ENCODE assay signal across 11 mouse cellular contexts in the genomic region with DNA sequence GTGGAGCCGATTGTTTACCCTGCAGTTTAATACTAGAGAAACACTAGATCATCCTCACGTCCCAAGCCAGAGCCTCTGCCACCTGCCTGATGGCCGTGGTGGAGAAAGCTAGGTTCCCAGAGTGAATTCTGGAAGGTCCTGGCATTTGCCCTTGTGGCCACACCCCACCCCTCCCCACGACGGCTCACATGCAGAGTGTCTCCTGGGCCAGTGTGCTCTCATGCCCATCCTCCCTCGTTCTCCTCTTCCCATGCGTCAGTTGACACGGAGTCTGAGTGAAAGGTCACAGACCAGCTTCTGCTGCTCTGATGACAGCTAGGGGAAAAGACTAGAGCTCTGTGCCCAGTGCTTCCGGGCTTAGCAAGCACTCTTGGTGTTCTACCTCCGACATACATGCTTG. TPM values are rescaled to one million over a fixed set of nuclear protein-coding genes. Genes with fewer than 3 reads are reported as not detected.
DNase-seq lines count a peak whose midpoint lies in the region; ATAC-seq and TF ChIP-seq lines count a peak whose summit lies in the region.
"Had no signal": no experiment of that assay in that cellular context is flagged by ENCODE, and none has a peak within 500 bp of the region (broad histone marks: within the 10 kb centered on the region; RNA-seq: fewer than 3 reads in every experiment).

No protein-coding gene starts in this region.

- WGBS in midbrain, postnatal 0 days: 77% methylated on average over 10 of the region's 10 CpGs
- 83% methylated on average over 10 of the region's 10 CpGs for WGBS in midbrain, embryonic 11.5 days
- 30% methylated on average over 10 of the region's 10 CpGs for WGBS in heart, embryonic 12.5 days
- WGBS in limb, embryonic 10.5 days: 77% methylated on average over 10 of the region's 10 CpGs
- WGBS in small intestine, adult 2 months: 56% methylated on average over 10 of the region's 10 CpGs
- 70% methylated on average over 10 of the region's 10 CpGs for WGBS in hindbrain, embryonic 14.5 days
- WGBS in neural tube, embryonic 15.5 days: 81% methylated on average over 10 of the region's 10 CpGs

- no peak overlapping the region for H3K4me3 ChIP-seq in midbrain, postnatal 0 days (ENCODE audit: low read depth, low read length)
- H3K4me3 ChIP-seq in midbrain, embryonic 11.5 days (ENCODE audit: low read depth, low read length): no peak overlapping the region
- H3K4me3 ChIP-seq in heart, embryonic 12.5 days: no peak overlapping the region
- H3K4me3 ChIP-seq in limb, embryonic 10.5 days: no peak overlapping the region
- no peak overlapping the region for H3K4me3 ChIP-seq in small intestine, adult 2 months (ENCODE audit: low read depth, low read length)
- H3K4me3 ChIP-seq in hindbrain, embryonic 14.5 days (replicated peaks; ENCODE audit: low read length): no peak overlapping the region
- H3K4me3 ChIP-seq in neural tube, embryonic 15.5 days (replicated peaks): no peak overlapping the region
- H3K4me3 ChIP-seq: embryonic facial prominence, embryonic 15.5 days had no signal

- no peaks in the 10 kb centered on the region for H3K27me3 ChIP-seq in midbrain, postnatal 0 days (ENCODE audit: insufficient read depth, low read length)
- no peaks in the 10 kb centered on the region for H3K27me3 ChIP-seq in midbrain, embryonic 11.5 days (ENCODE audit: control insufficient read depth, insufficient read depth, low read length)
- H3K27me3 ChIP-seq in heart, embryonic 12.5 days (replicated peaks): no peaks in the 10 kb centered on the region
- 0 out of 2 replicates have a peak, but pooled peaks cover 5% of the 10 kb centered on the region for H3K27me3 ChIP-seq in limb, embryonic 10.5 days (ENCODE audit: low read depth, poor library complexity, severe bottlenecking)
- no peaks in the 10 kb centered on the region for H3K27me3 ChIP-seq in small intestine, adult 2 months (ENCODE audit: control insufficient read depth, insufficient read depth, low read length)
- H3K27me3 ChIP-seq in hindbrain, embryonic 14.5 days (ENCODE audit: control insufficient read depth, insufficient read depth, low read length): no peaks in the 10 kb centered on the region
- H3K27me3 ChIP-seq in neural tube, embryonic 15.5 days (replicated peaks): no peaks in the 10 kb centered on the region
- H3K27me3 ChIP-seq: embryonic facial prominence, embryonic 15.5 days had no signal

- DNase-seq in midbrain, postnatal 0 days (ENCODE audit: low spot score): no peak
- no peak for DNase-seq in midbrain, embryonic 11.5 days (ENCODE audit: low spot score, missing footprints)
- DNase-seq in limb, embryonic 10.5 days (ENCODE audit: low spot score): no peak
- DNase-seq in hindbrain, embryonic 14.5 days (ENCODE audit: low spot score): no peak
- no peak for DNase-seq in neural tube, embryonic 10.5 days (ENCODE audit: extremely low spot score, low spot score)

- ATAC-seq in midbrain, postnatal 0 days (ENCODE audit: low FRiP score): no peak
- ATAC-seq in midbrain, embryonic 11.5 days (ENCODE audit: low FRiP score): no peak
- ATAC-seq in heart, embryonic 12.5 days (ENCODE audit: insufficient number of reproducible peaks, low FRiP score): no peak
- no peak for ATAC-seq in hindbrain, embryonic 14.5 days (ENCODE audit: low FRiP score)
- no peak for ATAC-seq in neural tube, embryonic 15.5 days (ENCODE audit: low FRiP score)

- no peak for TF ChIP-seq CTCF in midbrain, postnatal 0 days (IDR thresholded peaks at IDR 0.05)
- TF ChIP-seq CTCF in small intestine, adult 2 months (IDR thresholded peaks at IDR 0.05; ENCODE audit: extremely low read depth, insufficient read length, insufficient replicate concordance, low read depth, low read length): no peak

- no peaks in the 10 kb centered on the region for H3K9me3 ChIP-seq in midbrain, postnatal 0 days (ENCODE audit: low read length)
- no peaks in the 10 kb centered on the region for H3K9me3 ChIP-seq in midbrain, embryonic 11.5 days (ENCODE audit: control insufficient read depth, low read length)
- no peaks in the 10 kb centered on the region for H3K9me3 ChIP-seq in heart, embryonic 12.5 days (replicated peaks)
- H3K9me3 ChIP-seq in limb, embryonic 10.5 days (replicated peaks): no peaks in the 10 kb centered on the region
- no peaks in the 10 kb centered on the region for H3K9me3 ChIP-seq in hindbrain, embryonic 14.5 days (ENCODE audit: control insufficient read depth, low read length)
- H3K9me3 ChIP-seq in neural tube, embryonic 15.5 days (replicated peaks): no peaks in the 10 kb centered on the region
- H3K9me3 ChIP-seq: embryonic facial prominence, embryonic 15.5 days had no signal

- H3K36me3 ChIP-seq in midbrain, postnatal 0 days (ENCODE audit: insufficient read depth, low read length): peaks cover 4% of the 10 kb centered on the region; the same call in 1 of the 2 replicates
- no peaks in the 10 kb centered on the region for H3K36me3 ChIP-seq in midbrain, embryonic 11.5 days (ENCODE audit: control insufficient read depth, insufficient read depth, low read length)
- no peaks in the 10 kb centered on the region for H3K36me3 ChIP-seq in heart, embryonic 12.5 days
- H3K36me3 ChIP-seq in limb, embryonic 10.5 days: no peaks in the 10 kb centered on the region
- H3K36me3 ChIP-seq in small intestine, adult 2 months (ENCODE audit: control insufficient read depth, insufficient read depth, low read length): no peaks in the 10 kb centered on the region; the same call in 1 of the 2 replicates
- no peaks in the 10 kb centered on the region for H3K36me3 ChIP-seq in hindbrain, embryonic 14.5 days (replicated peaks; ENCODE audit: control insufficient read depth, insufficient read depth)
- no peaks in the 10 kb centered on the region for H3K36me3 ChIP-seq in neural tube, embryonic 15.5 days
- H3K36me3 ChIP-seq: embryonic facial prominence, embryonic 15.5 days had no signal

- H3K4me1 ChIP-seq in midbrain, postnatal 0 days (ENCODE audit: insufficient read depth, low read length): no peaks in the 10 kb centered on the region
- peaks cover 7% of the 10 kb centered on the region for H3K4me1 ChIP-seq in midbrain, embryonic 11.5 days (ENCODE audit: control insufficient read depth, insufficient read depth, low read length)
- H3K4me1 ChIP-seq in heart, embryonic 12.5 days (replicated peaks): peaks cover 87% of the 10 kb centered on the region
- peaks cover 57% of the 10 kb centered on the region for H3K4me1 ChIP-seq in limb, embryonic 10.5 days
- H3K4me1 ChIP-seq in small intestine, adult 2 months (ENCODE audit: control insufficient read depth, insufficient read depth, insufficient read length, low read length): peaks cover 27% of the 10 kb centered on the region
- peaks cover 33% of the 10 kb centered on the region for H3K4me1 ChIP-seq in hindbrain, embryonic 14.5 days (replicated peaks; ENCODE audit: control insufficient read depth, insufficient read depth, low read length)
- peaks cover 70% of the 10 kb centered on the region for H3K4me1 ChIP-seq in neural tube, embryonic 15.5 days

- no peak overlapping the region for H3K27ac ChIP-seq in midbrain, postnatal 0 days (ENCODE audit: low read depth, low read length)
- H3K27ac ChIP-seq in midbrain, embryonic 11.5 days (ENCODE audit: low read depth, low read length): no peak overlapping the region
- H3K27ac ChIP-seq in heart, embryonic 12.5 days (ENCODE audit: poor library complexity, severe bottlenecking): peak overlapping the region; percentile 98
- H3K27ac ChIP-seq in limb, embryonic 10.5 days: peak overlapping the region; percentile 38; the same call in 1 of the 2 replicates
- 0 out of 2 replicates have a peak overlapping the region, but pooled peaks have one; percentile 2 for H3K27ac ChIP-seq in small intestine, adult 2 months (ENCODE audit: insufficient read depth, low read depth, low read length)
- H3K27ac ChIP-seq in hindbrain, embryonic 14.5 days: no peak overlapping the region
- H3K27ac ChIP-seq in neural tube, embryonic 15.5 days (replicated peaks): no peak overlapping the region
- H3K27ac ChIP-seq: embryonic facial prominence, embryonic 15.5 days had no signal

- TF ChIP-seq POLR2A in small intestine, adult 2 months (IDR thresholded peaks at IDR 0.05; ENCODE audit: low read depth, low read length): no peak

- no peak overlapping the region for H3K4me2 ChIP-seq in midbrain, postnatal 0 days (ENCODE audit: low read depth, low read length, poor library complexity, severe bottlenecking)
- H3K4me2 ChIP-seq in midbrain, embryonic 11.5 days: no peak overlapping the region
- peak overlapping the region; percentile 89 for H3K4me2 ChIP-seq in heart, embryonic 12.5 days
- H3K4me2 ChIP-seq in hindbrain, embryonic 14.5 days (replicated peaks): no peak overlapping the region
- no peak overlapping the region for H3K4me2 ChIP-seq in neural tube, embryonic 15.5 days
- H3K4me2 ChIP-seq: embryonic facial prominence, embryonic 15.5 days had no signal

- H3K9ac ChIP-seq in midbrain, postnatal 0 days (replicated peaks; ENCODE audit: low read length, poor library complexity, severe bottlenecking): 0 out of 2 replicates have a peak overlapping the region, but pooled peaks have one; percentile 19
- no peak overlapping the region for H3K9ac ChIP-seq in midbrain, embryonic 11.5 days (ENCODE audit: low read length)
- peak overlapping the region; percentile 34; the same call in 1 of the 2 replicates for H3K9ac ChIP-seq in heart, embryonic 12.5 days
- no peak overlapping the region for H3K9ac ChIP-seq in hindbrain, embryonic 14.5 days
- no peak overlapping the region for H3K9ac ChIP-seq in neural tube, embryonic 15.5 days (replicated peaks)
- H3K9ac ChIP-seq: embryonic facial prominence, embryonic 15.5 days had no signal

RNA-seq across cellular contexts. Expression of gene Gpr146, which starts 7.0 kb away (rescaled TPM):
- 4.1 and 5.6 TPM in 2 replicates for total RNA-seq in midbrain, postnatal 0 days (2014; rRNA removed)
- 3.0 and 3.9 TPM in 2 replicates for polyA plus RNA-seq in midbrain, postnatal 0 days (2015; fragmentation: Nextera tagmentation; extraction: Ambion mirVana)
- polyA plus RNA-seq in midbrain, embryonic 11.5 days (2014; fragmentation: Nextera tagmentation; extraction: Ambion mirVana): 1.5 and 2.7 TPM in 2 replicates
- 8.2 and 8.5 TPM in 2 replicates for polyA plus RNA-seq in heart, embryonic 12.5 days (2016; fragmentation: Nextera tagmentation; extraction: Ambion mirVana)
- polyA plus RNA-seq in limb, embryonic 10.5 days (2016; fragmentation: Nextera tagmentation; extraction: Ambion mirVana): 2.2 and 2.3 TPM in 2 replicates
- polyA plus RNA-seq in small intestine, adult 2 months (2012; rRNA removed): 4.0 and 6.8 TPM in 2 replicates
- polyA plus RNA-seq in hindbrain, embryonic 14.5 days (2014; fragmentation: Nextera tagmentation; extraction: Ambion mirVana): 1.4 and 2.7 TPM in 2 replicates
- polyA plus RNA-seq in neural tube, embryonic 15.5 days (2015; fragmentation: Nextera tagmentation; extraction: Ambion mirVana): 2.6 and 3.0 TPM in 2 replicates

RNA-seq across cellular contexts. Expression of gene C130050O18Rik, which starts 20.5 kb away (rescaled TPM):
- total RNA-seq in midbrain, postnatal 0 days (2014; rRNA removed): 0.19 TPM in 1 of 2 replicates, not detected in the other
- polyA plus RNA-seq in midbrain, postnatal 0 days (2015; fragmentation: Nextera tagmentation; extraction: Ambion mirVana): 0.17 TPM in 1 of 2 replicates, not detected in the other
- 0.12 and 0.29 TPM in 2 replicates for polyA plus RNA-seq in midbrain, embryonic 11.5 days (2014; fragmentation: Nextera tagmentation; extraction: Ambion mirVana)
- polyA plus RNA-seq in heart, embryonic 12.5 days (2016; fragmentation: Nextera tagmentation; extraction: Ambion mirVana): 0.10 and 0.36 TPM in 2 replicates
- polyA plus RNA-seq in limb, embryonic 10.5 days (2016; fragmentation: Nextera tagmentation; extraction: Ambion mirVana): 0.16 and 0.56 TPM in 2 replicates
- polyA plus RNA-seq in small intestine, adult 2 months (2012; rRNA removed): 3.0 and 3.5 TPM in 2 replicates
- 0.26 and 0.32 TPM in 2 replicates for polyA plus RNA-seq in hindbrain, embryonic 14.5 days (2014; fragmentation: Nextera tagmentation; extraction: Ambion mirVana)
- polyA plus RNA-seq in neural tube, embryonic 15.5 days (2015; fragmentation: Nextera tagmentation; extraction: Ambion mirVana): 0.47 and 0.64 TPM in 2 replicates

RNA-seq across cellular contexts. Expression of gene Cyp2w1, which starts 32.1 kb away (rescaled TPM):
- not detected in 2 replicates for total RNA-seq in midbrain, postnatal 0 days (2014; rRNA removed)
- not detected in 2 replicates for polyA plus RNA-seq in midbrain, postnatal 0 days (2015; fragmentation: Nextera tagmentation; extraction: Ambion mirVana)
- not detected in 2 replicates for polyA plus RNA-seq in midbrain, embryonic 11.5 days (2014; fragmentation: Nextera tagmentation; extraction: Ambion mirVana)
- not detected in 2 replicates for polyA plus RNA-seq in heart, embryonic 12.5 days (2016; fragmentation: Nextera tagmentation; extraction: Ambion mirVana)
- not detected in 2 replicates for polyA plus RNA-seq in limb, embryonic 10.5 days (2016; fragmentation: Nextera tagmentation; extraction: Ambion mirVana)
- 0.32 and 2.0 TPM in 2 replicates for polyA plus RNA-seq in small intestine, adult 2 months (2012; rRNA removed)
- not detected in 2 replicates for polyA plus RNA-seq in hindbrain, embryonic 14.5 days (2014; fragmentation: Nextera tagmentation; extraction: Ambion mirVana)
- 2.1 TPM in 1 of 2 replicates, not detected in the other for polyA plus RNA-seq in neural tube, embryonic 15.5 days (2015; fragmentation: Nextera tagmentation; extraction: Ambion mirVana)
- polyA plus RNA-seq: neural tube, embryonic 11.5 days; testis, adult 2 months had no signal

RNA-seq across cellular contexts. Expression of gene Cox19, which starts 33.3 kb away (rescaled TPM):
- total RNA-seq in midbrain, postnatal 0 days (2014; rRNA removed): 95.5 and 98.5 TPM in 2 replicates
- 79.4 and 90.0 TPM in 2 replicates for polyA plus RNA-seq in midbrain, postnatal 0 days (2015; fragmentation: Nextera tagmentation; extraction: Ambion mirVana)
- 124 and 133 TPM in 2 replicates for polyA plus RNA-seq in midbrain, embryonic 11.5 days (2014; fragmentation: Nextera tagmentation; extraction: Ambion mirVana)
- 66.2 and 72.6 TPM in 2 replicates for polyA plus RNA-seq in heart, embryonic 12.5 days (2016; fragmentation: Nextera tagmentation; extraction: Ambion mirVana)
- polyA plus RNA-seq in limb, embryonic 10.5 days (2016; fragmentation: Nextera tagmentation; extraction: Ambion mirVana): 110 and 118 TPM in 2 replicates
- polyA plus RNA-seq in small intestine, adult 2 months (2012; rRNA removed): 58.8 and 104 TPM in 2 replicates
- 110 and 113 TPM in 2 replicates for polyA plus RNA-seq in hindbrain, embryonic 14.5 days (2014; fragmentation: Nextera tagmentation; extraction: Ambion mirVana)
- 105 and 107 TPM in 2 replicates for polyA plus RNA-seq in neural tube, embryonic 15.5 days (2015; fragmentation: Nextera tagmentation; extraction: Ambion mirVana)

RNA-seq across cellular contexts. Expression of gene Gper1, which starts 38.4 kb away (rescaled TPM):
- total RNA-seq in midbrain, postnatal 0 days (2014; rRNA removed): 5.8 and 8.9 TPM in 2 replicates
- 5.8 and 7.1 TPM in 2 replicates for polyA plus RNA-seq in midbrain, postnatal 0 days (2015; fragmentation: Nextera tagmentation; extraction: Ambion mirVana)
- polyA plus RNA-seq in midbrain, embryonic 11.5 days (2014; fragmentation: Nextera tagmentation; extraction: Ambion mirVana): 1.9 and 2.5 TPM in 2 replicates
- 0.79 and 0.96 TPM in 2 replicates for polyA plus RNA-seq in heart, embryonic 12.5 days (2016; fragmentation: Nextera tagmentation; extraction: Ambion mirVana)
- 0.19 and 0.39 TPM in 2 replicates for polyA plus RNA-seq in limb, embryonic 10.5 days (2016; fragmentation: Nextera tagmentation; extraction: Ambion mirVana)
- polyA plus RNA-seq in small intestine, adult 2 months (2012; rRNA removed): 1.8 and 2.1 TPM in 2 replicates
- 7.5 TPM in 2 replicates for polyA plus RNA-seq in hindbrain, embryonic 14.5 days (2014; fragmentation: Nextera tagmentation; extraction: Ambion mirVana)
- 7.8 and 9.6 TPM in 2 replicates for polyA plus RNA-seq in neural tube, embryonic 15.5 days (2015; fragmentation: Nextera tagmentation; extraction: Ambion mirVana)

Comparison
In these comparisons a context has a peak if more than half of its experiments do, and no peak if none do; other contexts are left out.
1. H3K9ac ChIP-seq: peak in midbrain, postnatal 0 days (single experiment) and heart, embryonic 12.5 days (single experiment); none in midbrain, embryonic 11.5 days (single experiment), hindbrain, embryonic 14.5 days (single experiment) and neural tube, embryonic 15.5 days (single experiment).
2. H3K27ac ChIP-seq: peak in heart, embryonic 12.5 days (single experiment), limb, embryonic 10.5 days (single experiment) and small intestine, adult 2 months (single experiment); none in midbrain, postnatal 0 days (single experiment), midbrain, embryonic 11.5 days (single experiment), hindbrain, embryonic 14.5 days (single experiment) and neural tube, embryonic 15.5 days (single experiment).